Mouse (Mus musculus) heart, adult 18-20 months (tissue): ENCODE results near the gene C330021F23Rik. TPM values are rescaled to one million over a fixed set of nuclear protein-coding genes. Genes with fewer than 3 reads are reported as not detected.
A peak's percentile ranks its signal among the peaks of the same experiment; 100 is the strongest.

ENCODE experiments used
- DNase-seq, 2 experiments: peaks; one replicate each; pipeline ENCODE4 v3.0.0; 2021 to 2022; ENCODE audit warnings: mixed read lengths in 1 of 2
- total RNA-seq, 2 experiments: library from RNA; stranded (reverse); gene quantifications; 2 replicates each; pipeline ENCODE4 v1.2.3; 2021

C330021F23Rik gene
- total RNA-seq, 2 experiments from 2014 or later = 0.22 to 0.49 TPM

DNA sequence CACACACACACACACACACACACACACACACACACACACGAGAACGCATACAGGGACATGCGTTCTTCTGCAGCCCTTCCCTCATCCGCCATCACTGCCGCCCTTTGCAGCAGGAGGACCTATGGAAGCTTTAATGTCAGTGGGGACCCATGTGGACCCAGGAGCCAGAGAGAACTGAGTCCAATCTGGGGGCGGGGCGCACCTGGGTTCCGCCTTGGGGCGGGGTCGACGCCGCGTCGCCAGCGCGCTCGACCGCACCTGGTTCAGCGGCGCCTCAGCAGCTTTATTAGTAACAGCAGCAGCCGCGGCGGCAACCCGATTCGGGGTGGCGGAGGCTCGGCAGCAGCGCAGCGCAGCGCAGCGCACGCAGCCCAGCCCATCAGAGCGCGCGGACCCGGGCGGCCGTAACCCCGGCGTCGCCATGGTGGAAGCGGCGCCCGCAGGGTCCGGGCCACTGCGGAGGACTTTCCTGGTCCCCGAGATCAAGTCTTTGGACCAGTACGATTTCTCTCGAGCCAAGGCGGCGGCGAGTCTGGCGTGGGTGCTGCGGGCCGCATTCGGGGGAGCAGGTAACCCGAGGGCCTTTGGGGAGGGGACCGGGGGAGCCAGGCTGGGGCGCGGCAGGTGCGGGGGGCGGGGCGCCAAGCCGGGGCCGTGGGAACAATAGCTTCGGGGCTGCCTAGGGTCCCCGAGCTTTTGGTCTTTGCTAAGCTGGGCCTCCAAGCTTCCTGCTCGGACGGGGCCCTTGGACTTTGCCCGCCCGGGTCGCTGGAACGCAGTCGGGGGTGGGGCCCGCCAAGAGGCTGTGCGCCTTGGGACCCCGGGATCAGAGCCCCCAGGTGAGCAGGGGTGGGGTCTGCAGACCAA is 19.8 kb downstream of the C330021F23Rik start:
- DNase-seq = no peak

DNA sequence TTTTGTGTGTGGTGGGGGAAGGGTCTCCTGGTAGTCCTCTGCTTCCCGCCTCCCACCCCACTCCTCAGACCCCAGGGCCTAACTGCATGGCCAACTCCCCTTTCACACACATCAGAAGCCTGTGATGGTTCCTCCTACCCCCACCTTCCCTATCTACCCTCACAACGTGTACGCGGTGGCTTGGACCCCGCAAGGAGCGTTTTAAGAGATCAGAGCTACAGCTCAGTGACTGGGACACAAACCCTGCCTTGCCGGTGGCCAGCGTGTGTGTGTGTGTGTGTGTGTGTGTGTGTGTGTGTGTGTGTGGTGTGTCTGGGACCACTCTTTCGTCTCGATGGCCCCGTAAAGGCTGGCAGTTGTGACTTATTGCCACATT is 20.5 kb downstream of the C330021F23Rik start:
- no peak for DNase-seq

DNA sequence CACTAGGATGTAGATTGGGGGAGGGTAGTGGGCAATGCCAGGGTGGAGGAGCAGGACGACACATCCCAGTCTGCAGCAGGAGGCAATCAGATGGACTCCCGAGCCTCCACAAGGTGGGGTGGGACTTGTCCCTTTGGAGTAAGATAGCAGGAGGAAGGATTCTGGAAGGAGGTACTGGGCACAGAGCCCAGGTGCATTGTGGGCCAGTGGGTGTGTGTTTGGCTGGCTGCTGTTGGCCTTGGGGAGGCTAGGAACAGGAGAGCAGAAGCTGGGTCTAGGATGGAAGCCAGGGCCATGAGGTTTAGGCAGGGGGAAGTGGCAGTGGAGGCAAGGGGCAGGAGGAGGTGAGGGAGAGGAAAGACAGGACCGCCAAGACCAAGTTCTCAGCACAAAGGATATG is 25.7 kb downstream of the C330021F23Rik start:
- DNase-seq = peak in 1 of 2 experiments; percentile 27

DNA sequence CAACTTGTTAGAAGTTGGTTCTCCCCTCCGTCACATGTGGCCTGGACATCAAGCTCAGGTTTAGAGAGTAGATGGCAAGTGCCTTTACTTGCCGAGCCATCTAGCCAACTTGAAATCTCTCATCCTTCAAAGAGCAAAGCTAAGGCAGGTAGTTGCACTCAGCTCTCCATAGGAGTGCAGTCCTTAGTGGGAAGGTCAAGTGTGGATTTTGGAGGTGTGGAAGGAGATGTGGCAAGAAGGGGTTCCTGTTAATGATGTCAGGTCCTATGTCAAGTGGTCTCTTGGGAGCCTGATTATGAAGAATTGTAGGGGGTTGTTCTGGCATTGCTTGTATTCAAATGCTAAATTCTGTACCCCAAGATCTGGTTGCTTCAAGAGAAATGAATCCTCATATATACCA is 26.7 kb downstream of the C330021F23Rik start:
- DNase-seq = no peak

DNA sequence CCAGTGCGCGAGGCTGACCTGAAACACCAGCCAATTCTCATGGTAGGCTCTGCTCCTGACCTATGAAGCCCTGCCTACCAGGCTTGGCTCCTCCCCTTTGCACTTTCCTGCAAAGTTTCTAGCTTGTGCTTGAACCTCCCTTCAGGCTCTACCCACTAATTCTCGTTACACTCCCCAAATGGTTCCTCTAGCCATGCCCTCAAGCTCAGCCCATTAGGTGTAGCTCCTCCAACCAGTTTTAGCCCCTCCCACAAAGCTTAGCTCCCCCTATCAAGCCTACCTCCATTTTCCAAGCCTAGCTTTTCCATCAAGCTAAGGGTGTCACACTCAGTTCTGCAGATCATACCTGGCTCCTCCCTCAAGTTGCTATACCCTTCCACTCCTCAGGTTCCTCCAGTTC is 30.3 kb downstream of the C330021F23Rik start:
- DNase-seq = no peak

DNA sequence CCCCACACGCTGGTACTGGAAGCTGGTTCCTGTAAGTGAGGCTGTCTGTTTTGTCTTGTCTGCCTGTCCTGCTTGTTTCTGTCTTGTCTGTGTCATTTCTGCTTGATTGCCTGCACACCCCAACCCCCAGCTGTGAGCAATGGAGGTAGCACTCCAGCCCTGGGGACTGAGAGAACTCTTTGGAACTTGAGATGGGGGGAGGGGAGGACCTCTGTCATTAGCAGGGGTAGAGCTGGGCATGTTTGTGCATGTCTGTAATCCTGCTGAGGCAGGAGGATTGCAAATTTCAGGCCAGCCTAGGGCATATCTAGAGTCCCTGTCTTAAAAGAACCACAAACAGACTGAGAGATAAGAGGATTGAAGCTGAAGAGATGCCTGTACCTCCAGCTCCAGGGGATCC is 31.4 kb downstream of the C330021F23Rik start:
- no peak for DNase-seq

DNA sequence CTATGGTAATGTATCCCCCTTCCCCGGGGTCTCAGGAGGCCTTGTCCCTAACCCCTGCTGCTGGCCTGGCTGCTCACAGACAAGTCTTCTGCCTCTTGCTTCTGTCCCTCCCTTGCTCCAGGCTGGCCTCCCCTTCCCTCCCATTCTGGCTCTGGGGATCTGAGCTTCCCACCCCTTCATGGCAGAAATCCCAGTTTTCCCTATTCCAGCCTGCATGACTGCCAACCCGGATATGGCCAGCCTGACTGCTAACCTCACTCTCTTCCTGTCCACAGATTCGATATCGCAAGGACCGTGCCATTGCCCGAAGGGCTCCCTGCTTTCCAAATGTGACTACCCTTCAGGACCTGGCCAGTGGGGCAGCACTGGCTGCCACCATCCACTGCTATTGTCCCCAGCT is 32.6 kb downstream of the C330021F23Rik start:
- DNase-seq = peak; percentile 80 to 87

DNA sequence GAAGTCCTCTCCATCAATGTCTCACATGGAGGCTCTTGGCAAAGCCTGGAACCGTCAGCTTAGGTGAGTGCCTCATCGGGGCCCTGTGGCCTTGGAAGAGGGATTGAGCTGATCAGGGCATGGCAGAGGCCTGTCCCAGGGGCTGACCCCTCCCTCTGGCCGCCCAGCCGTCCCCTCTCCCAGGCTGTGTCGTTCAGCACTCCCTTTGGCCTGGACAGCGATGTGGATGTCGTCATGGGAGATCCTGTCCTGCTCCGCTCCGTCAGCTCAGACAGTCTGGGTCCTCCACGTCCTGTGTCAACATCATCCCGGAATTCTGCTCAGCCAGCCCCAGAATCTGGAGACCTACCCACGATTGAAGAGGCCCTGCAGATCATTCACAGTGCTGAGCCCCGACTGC is 35.6 kb downstream of the C330021F23Rik start:
- DNase-seq = no peak

DNA sequence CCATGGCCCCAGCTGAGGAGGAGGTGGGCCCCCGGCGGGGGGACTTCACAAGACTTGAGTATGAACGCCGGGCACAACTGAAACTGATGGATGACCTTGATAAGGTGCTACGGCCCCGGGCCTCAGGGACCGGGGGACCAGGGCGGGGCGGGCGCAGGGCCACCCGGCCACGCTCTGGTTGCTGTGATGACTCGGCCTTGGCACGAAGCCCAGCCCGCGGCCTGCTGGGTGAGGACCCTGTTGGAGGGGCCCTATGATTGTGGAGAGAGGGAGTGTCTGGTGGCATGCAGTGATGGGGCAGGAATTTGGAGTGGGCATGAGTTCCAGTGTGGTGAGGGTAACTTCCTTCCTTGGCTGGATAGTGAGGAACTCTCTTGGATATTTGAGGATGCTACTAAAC is 38.8 kb downstream of the C330021F23Rik start:
- DNase-seq = no peak

DNA sequence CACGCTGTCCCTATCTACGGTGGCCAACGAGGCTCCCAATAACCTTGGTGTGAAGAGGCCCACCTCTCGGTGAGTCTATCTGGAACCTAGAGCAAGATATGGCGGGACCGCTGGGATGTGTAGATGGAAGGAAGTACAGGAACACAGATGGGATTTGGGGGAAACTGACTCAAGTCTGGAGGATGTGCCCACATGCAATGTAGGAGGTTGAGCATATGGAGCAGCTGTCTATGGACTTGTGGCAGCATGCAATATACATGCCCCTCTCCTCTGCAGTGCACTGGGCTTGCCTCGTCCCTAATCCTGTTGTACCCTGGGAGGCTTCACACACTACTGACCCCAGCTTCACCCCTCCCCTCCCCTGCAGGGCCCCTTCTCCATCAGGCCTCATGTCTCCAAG is 40.0 kb downstream of the C330021F23Rik start:
- no peak for DNase-seq

DNA sequence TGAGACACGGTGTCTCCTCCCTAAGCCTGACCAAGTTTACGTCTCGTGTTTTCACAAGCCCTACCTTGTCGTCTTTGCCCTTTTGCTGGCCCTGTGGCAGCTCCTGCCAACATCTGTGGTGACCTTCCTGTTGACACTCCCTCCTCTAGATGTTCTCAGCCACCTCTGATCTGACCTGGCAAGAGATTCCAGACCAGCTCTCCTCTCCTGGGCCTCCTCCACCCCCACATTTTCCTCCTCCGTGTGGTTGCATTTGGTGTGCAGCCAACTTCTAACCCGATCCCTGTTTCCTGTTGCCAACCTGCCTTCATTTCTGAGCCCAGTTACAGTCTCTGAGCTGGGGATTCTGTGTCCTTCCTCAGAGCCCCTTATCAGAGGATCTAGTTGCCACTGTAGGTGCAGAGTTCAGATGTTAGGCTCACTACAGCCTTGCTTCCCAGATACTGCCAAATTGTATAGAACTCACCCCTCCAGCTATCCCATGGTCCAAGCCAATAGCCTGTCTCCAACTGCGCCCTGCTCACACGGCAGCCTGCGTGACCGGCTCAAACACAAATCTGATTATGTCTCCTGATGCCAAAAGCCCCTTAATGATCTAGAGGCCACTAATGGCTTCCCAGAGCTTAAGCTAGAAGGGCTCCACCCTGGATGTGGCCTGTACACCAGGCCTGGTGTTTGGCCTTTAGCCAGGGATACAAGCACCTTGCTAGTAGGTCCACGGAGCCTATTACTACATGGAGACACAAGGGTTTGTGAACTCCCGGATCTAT is 41.4 kb downstream of the C330021F23Rik start:
- peak in 1 of 2 experiments; percentile 31 for DNase-seq

DNA sequence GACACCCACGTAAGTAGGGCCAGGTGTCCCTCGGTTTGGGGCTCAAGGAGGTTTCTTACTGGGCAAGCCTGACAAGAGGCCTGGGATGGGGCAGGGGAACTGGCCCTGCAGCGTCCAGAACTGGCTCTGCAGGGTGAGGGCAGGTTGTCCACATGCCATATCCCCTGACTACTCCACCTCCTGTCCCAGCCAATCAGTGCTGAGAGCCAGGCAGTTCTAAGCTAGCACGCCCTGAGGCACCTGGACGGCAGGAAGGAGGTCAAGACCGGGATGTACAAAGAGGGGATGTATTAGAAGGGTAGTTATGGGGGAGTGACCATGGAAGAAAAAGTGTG is 42.0 kb downstream of the C330021F23Rik start:
- no peak for DNase-seq

DNA sequence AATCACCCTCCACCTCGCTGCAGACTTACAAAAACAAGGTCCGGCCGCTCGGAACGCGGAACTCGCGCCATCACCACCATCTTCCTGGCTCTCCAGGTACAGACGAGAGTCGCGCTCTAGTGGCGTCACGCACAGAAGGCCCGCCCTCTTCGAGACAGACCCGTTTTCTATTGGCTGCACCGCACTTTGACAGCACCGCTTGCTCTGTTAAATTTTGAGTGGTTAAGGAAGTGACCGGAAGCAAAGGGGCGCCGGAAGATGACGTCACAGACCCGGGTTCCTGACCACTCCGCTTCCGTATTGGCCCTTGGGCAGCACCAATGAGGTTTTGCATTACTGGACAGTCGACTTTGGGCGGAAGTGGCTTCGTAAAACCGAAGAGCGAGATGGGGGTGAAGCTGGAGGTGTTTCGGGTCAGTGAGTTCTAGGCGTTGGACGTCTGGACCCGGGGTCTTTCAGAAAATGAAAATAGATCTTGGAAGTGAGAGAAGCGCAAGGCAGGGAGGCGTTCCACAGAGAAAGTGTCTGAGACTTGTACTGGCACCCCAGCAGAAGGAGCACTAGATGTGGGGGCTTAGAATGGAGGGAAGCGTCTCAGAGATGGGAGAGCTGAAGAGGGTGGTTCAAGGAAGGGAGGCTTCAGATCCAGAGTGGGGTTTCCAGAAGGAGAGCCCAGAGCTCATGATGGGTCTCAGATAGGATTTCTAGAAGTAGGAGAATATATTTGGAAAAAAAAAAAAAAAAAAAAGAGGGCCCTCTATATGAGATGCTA is 53.6 kb downstream of the C330021F23Rik start, which contains the start of the genes Xab2 and Pet100:
Gene Xab2 (minus strand): TSS at position 118 of the 772 bp plus-strand sequence.
Gene Pet100 (plus strand): TSS at position 350 of the 772 bp plus-strand sequence.
- DNase-seq = peak; percentile 99

DNA sequence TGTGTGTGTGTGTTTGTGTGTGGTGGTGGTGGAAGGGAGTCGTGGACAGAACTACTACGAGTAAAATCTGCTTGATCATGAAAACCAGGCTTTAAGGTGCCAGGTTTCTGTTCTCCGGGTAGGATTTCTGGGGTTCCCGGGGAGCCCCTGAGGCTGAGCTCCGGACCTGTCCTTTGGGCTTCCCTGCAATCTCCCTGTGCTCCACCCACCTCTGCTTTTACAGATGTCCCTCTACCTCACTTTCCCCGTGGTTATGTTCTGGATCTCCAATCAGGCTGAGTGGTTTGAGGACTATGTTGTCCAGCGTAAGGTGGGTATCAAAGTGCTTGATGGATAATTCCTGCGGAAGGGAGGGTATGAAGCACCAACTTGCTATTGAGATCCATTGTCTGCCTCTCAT is 54.3 kb downstream of the C330021F23Rik start:
- no peak for DNase-seq

DNA sequence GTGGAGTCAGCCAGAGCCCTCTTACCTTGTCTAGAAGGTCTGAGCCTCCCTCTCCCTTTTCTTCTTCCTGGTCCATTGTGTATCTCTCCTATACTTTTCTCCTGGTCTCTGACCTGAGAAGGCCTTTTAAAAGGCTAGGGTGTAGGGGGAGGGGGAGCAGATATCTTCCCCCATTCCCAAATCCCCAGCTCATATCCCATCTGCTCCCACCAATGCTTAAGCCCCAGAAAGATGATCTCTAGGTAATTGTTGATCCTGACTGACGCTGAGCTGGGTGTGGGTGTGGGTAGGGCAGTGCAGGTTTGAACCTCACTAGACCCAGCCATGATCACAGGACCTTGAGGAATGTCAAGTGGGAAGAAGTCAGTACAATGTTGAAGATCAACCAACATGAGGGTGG is 57.7 kb downstream of the C330021F23Rik start, which contains the start of gene Pcp2:
Gene Pcp2 (minus strand): TSS at position 101 of the 400 bp plus-strand sequence.
- DNase-seq = no peak

DNA sequence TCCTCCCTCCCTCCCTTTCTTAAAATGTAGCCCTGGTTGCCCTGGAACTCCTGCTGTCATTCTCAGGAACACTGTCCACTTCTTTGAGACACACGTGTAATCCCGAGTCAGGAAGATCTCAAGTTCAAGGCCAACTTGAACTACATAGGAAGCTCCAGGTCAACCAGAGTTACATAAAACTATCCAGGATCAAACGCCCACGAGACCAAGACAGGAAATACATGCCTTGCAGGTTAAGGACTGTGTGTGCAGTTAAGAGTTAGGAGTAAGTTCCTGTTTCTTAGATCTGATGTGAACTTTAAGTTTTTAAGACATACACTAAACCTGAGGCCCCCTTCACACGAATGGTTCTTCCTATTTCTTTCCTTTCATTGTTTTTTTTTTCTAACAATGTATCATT is 59.2 kb downstream of the C330021F23Rik start:
- no peak for DNase-seq

DNA sequence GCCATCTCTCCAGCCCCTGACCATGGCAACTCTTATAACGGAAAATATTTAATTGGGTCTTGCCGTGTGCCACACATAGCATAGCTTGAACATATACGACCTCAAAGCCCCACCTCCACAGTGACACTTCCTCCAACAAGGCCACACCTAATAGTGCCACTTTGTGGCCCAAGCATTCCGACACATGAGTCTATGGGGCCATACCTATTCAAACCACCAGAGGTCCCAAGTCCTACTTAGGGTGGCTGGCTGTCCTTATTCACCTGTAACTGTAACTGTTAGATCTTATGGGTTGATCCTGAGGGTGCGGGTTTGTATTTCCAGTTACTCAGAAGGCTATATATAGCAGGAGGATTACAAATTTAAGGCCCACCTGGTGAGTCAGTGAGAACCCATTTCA is 60.2 kb downstream of the C330021F23Rik start:
- DNase-seq = no peak

DNA sequence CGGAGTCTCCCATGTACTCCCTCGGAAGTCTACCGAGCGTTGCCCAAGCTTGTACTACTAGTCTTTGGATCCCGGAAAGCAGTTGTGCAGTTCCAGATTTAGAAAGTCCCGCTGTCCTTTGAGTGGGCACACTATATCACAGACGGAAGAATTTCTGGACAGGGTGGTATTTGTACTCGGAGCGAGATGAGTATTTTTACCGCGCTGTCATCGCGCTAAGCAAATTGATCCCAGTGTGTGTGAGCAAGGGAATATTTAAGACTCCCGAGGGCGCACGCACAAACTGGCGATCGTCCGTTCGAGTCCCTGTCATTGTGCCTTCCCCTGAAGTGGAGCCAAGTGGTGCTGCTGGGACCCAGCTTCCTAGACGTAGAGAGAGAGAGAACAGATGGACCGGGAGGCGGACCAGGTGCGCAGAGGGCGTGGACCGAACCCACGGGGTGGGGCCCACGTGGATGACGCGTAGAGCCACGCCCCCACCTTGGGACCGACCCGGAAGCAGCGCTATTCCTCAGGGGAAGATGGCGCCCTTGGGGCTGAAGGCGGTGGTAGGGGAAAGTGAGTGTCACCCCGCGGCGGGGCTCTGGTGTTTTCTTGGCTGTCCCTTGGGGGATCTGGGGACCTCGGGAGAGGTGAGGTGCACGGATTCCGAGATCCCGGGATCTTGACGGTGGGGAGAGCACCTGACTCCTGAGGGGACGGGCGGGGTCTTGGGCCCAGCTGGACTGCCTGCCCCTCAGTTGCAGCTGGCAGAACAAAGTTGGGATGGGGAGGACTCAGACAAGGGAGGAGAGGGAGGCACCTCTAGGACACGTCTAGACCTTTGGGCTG is 63.1 kb downstream of the C330021F23Rik start, which contains the start of gene Stxbp2:
Gene Stxbp2 (plus strand): TSS at position 309 of the 831 bp plus-strand sequence.
- peak; percentile 40 to 56 for DNase-seq

DNA sequence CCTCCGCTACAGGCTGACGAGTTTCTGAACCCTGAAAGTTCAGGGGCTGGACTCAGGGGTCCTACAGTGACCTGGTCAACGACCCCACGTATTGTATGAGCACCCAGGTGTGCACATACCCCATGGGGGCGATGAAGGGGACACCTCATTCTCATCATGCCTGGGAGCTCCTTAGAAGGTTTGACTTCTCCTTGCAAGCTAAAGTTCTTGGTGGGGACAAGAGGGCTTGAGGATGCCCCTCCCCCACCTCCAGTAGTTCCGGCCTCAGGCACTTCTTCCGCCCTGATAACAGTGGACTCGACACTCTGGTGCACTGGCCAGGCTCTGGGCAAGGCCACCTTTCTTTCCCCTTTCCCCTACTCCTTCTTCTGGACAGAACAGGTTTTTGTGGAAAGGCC is 63.7 kb downstream of the C330021F23Rik start:
- DNase-seq = no peak
